Mouse (Mus musculus): ENCODE measurements at regions not wholly inside any gene's neighbourhood (a gene's known extent, or its start where the extent isn't known, plus 50 kb on each side); places are given as distances from the start of the nearest gene placed in this dataset.

DNA sequence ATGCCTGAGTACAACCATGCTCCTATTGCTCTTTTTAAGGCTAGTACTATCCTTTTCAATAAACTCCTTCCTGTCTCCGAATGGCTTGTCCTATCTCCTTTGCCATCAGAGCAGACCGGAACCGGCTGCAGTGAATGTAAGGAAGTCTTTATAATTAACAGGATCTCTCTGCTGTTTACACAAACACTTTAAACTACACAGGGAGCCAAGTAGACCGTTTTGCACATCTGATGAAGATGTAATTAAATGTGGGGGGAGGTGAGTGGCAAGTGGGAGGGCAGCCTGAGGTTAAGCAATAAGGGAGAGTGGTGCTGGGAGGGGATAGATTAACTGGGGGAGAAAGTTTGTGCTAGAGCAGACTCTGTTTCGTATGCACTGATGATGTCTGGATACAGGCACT is 561.9 kb downstream of the Dhx35 start:
- DNase-seq (ENCODE audit: low spot score): no peak

DNA sequence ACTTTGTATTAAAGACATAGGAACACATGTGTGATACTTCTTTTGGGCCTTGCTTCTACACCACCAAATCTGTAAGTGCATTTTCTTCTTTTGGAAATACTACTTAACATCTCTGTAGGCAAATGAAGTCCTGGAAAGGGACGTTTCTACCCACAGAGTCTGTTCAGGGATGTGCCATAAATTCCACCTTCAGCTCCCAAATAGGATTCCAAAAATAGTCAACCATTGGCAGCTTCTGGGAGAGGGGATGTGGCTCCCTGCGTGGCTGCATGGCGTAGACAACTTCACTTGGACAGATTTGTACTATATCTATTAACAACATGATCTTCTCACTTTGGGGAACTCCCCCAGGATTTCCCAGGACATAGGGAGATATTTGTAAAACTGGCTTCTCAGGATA is 566.8 kb downstream of the Dhx35 start:
- DNase-seq (ENCODE audit: low spot score): no peak

- no peak for DNase-seq (ENCODE audit: low spot score)
Observed at GRCm38 (mm10) chr2:159392865-159393264, 598.3 kb downstream of the Dhx35 start.

DNA sequence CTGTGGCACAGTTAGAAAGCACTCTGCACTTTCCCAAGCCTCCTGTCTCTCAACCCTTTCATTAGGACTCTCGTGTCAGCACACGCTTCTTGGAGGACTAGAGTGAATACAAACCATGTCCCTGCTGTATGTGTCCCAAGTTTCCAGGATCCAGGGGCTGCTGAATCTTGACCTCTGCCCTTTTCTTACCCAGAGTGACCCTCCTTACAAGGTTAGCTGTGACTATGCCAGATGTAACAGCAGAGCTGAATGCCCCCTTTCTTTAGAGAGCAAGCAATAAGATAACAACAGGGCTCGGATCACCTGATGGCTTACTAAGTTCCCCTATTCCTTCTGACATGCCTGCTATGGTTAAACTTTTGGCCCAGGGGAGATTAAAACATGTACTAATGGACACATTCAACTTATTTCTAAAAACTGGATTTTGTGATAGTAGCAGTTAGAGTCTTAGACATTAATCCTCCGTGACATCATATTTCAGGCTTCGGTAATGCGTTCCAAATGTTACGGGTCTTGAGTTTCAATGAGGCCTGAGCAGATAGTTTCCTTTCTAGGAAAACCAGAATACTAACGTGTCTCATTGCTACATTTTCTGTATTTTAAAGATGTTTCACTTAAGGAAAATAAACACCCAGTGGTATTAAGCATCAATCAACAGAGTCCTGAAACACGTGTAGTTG is 607.0 kb downstream of the Dhx35 start:
- no peak for DNase-seq (ENCODE audit: low spot score)

GRCm38 (mm10) chr2:159404940-159405339 is 610.3 kb downstream of the Dhx35 start:
- DNase-seq (ENCODE audit: low spot score): no peak

GRCm38 (mm10) chr2:159414599-159414998 is 620.0 kb downstream of the Dhx35 start:
- no peak for DNase-seq (ENCODE audit: low spot score)

GRCm38 (mm10) chr2:159418371-159418940 is 623.8 kb downstream of the Dhx35 start:
- DNase-seq (ENCODE audit: low spot score): no peak

GRCm38 (mm10) chr2:159422281-159422937 is 627.8 kb downstream of the Dhx35 start:
- DNase-seq (ENCODE audit: low spot score): no peak

- DNase-seq (ENCODE audit: low spot score): no peak
Observed at GRCm38 (mm10) chr2:159428201-159428600, 633.6 kb downstream of the Dhx35 start.

DNA sequence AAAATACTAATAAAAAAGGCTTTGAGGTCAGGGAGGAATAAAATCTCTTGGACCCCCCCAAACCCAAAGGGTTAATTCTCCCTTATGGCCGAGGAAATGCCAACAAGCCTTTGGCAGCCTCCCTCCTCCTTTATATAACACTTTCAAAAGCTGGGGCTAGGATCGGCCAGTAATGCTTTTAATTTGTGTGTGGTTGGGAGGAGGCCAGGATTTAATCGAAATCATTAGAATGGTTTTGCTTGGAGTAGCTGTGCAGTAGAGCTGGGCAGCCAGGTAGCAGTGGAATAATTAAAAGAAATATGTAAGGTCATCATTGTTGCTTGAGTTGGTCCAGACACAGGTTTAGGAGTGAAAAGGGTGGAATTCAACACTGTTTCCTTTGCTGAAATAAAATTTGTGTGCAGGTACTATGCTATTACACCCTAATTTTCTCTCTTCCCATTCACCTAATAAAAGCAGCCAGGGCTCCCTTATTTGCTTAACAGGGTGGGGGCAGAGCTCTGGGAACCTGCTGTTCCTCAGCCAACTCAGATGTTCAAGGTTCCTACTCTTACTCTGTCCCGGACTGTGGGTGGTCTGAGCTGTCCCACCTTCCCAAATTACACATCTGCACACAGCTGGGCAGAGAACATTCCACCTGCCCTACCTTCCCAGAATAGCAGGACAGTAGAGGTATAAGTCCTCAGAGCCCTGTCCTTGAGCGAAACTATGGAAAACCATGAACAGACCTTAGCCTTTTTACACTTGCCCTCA is 636.1 kb downstream of the Dhx35 start:
- DNase-seq (ENCODE audit: low spot score): no peak

DNA sequence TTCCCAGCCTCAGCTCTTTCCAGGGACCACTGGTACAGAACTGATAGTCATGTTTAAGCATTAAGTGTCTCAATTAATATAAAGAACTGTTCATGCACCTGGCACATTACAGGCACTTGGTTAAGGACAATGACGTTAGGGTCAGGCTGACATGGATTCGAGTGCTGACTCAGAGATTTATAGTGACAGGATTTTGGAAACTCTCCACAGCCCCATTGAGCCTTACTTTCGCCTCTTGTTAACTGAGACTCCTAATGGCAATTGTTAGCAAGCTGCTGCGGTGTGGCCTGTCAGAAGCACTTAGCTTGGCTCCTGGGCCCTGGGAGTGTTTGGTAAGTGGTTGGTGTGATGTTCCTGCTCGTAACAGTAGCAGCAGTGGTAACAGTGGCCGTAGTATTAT is 644.4 kb downstream of the Dhx35 start:
- DNase-seq (ENCODE audit: low spot score): no peak

DNA sequence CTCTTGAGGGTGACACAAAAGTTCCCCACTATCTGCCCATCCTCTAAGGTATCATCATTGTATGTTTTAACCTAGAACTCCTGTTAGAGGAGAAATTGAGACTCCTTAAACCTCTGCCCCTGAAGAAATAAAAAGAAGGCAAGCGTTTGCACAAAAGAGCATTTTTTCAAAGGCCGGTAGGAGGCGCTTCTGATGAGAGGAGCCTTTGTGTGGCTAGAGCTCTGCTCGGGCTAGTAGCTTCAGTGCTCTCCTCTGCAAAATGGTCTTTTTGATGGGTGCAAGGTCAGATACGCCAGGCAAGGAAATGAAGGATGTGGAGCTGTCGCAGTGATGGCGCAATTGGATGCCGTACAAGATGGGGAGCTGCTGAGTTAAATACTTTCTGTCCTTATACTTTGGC is 649.0 kb downstream of the Dhx35 start:
- peak; percentile 56 for DNase-seq (ENCODE audit: low spot score)

- no peak for DNase-seq (ENCODE audit: low spot score)
Observed at GRCm38 (mm10) chr2:159446434-159446833, 651.8 kb downstream of the Dhx35 start.

- DNase-seq (ENCODE audit: low spot score): no peak
Observed at GRCm38 (mm10) chr2:159446886-159447285, 652.3 kb downstream of the Dhx35 start.

DNA sequence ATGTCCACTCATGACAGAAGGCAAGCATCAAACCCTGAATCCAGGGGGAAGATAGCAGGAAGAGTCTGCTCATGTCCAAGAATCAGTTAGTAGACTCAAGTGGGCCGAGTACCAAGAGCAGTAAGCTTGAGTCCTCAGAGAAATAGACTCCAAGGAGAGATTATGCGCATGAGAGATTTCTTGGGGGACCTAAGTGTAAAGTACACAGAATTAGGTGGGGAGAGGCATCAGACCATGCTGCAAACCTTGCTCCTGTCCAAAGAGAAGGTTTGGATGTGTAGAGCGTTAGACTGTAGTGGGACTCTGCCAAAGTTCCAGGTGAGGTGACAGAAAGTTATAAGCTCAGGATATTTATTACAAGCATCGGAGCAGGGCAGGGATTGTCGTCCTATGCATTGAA is 654.4 kb downstream of the Dhx35 start:
- no peak for DNase-seq (ENCODE audit: low spot score)

GRCm38 (mm10) chr2:159451439-159451838 is 656.8 kb downstream of the Dhx35 start:
- DNase-seq (ENCODE audit: low spot score): no peak

GRCm38 (mm10) chr2:159481399-159482080 is 686.9 kb downstream of the Dhx35 start:
- no peak for DNase-seq (ENCODE audit: low spot score)

GRCm38 (mm10) chr2:159491090-159491489 is 696.5 kb downstream of the Dhx35 start:
- peak; percentile 72 for DNase-seq (ENCODE audit: low spot score)

- no peak for DNase-seq (ENCODE audit: low spot score)
Observed at GRCm38 (mm10) chr2:159498691-159499090, 704.1 kb downstream of the Dhx35 start.

- DNase-seq (ENCODE audit: low spot score): no peak
Observed at GRCm38 (mm10) chr2:159501039-159501438, 706.4 kb downstream of the Dhx35 start.

GRCm38 (mm10) chr2:159519066-159519465 is 724.5 kb downstream of the Dhx35 start:
- no peak for DNase-seq (ENCODE audit: low spot score)

GRCm38 (mm10) chr2:159523739-159524138 is 729.1 kb downstream of the Dhx35 start:
- no peak for DNase-seq (ENCODE audit: low spot score)

Data from testis, postnatal 10 days (tissue).